Mouse (Mus musculus): ENCODE results near the gene Col23a1. TPM values are rescaled to one million over a fixed set of nuclear protein-coding genes. Genes with fewer than 3 reads are reported as not detected.
"Not testable (repeated sequence)": the region's sequence is repeated elsewhere in the genome, so short reads cannot be mapped to it uniquely, and the experiment has no call there.

Col23a1 gene
- total RNA-seq, 4 experiments from 2014 or later = 2.3 to 14.3 (median 6.9) TPM

GRCm38 (mm10) chr11:51622971-51623491 is 333.3 kb downstream of the Col23a1 start:
- DNase-seq = no peak

- no peak for DNase-seq
Observed at GRCm38 (mm10) chr11:51625187-51625820, 335.6 kb downstream of the Col23a1 start.

- no peak for DNase-seq
Observed at GRCm38 (mm10) chr11:51627425-51627824, 337.7 kb downstream of the Col23a1 start.

- DNase-seq = no peak
Observed at GRCm38 (mm10) chr11:51627907-51628306, 338.2 kb downstream of the Col23a1 start.

- no peak for DNase-seq
Observed at GRCm38 (mm10) chr11:51629651-51630314, 340.1 kb downstream of the Col23a1 start.

- DNase-seq = no peak
Observed at GRCm38 (mm10) chr11:51632130-51632753, 342.5 kb downstream of the Col23a1 start.

- not testable (repeated sequence) for DNase-seq
Observed at GRCm38 (mm10) chr11:51633200-51633599, 343.5 kb downstream of the Col23a1 start.

Other genes with a start within 250 kb of the Col23a1 start
- gene Olfr1375, start 241.8 kb upstream of the Col23a1 start, total RNA-seq (2022) = not detected
- gene Zfp354a, start 230.7 kb upstream of the Col23a1 start, total RNA-seq (2022) = 10 to 100 TPM in 2 of 4 experiments, 1 to 10 TPM in 2; 5.7 to 12.4 (median 9.7) TPM
- gene Gm12569, start 69.4 kb upstream of the Col23a1 start, total RNA-seq (2022) = not detected
- 100 to 1,000 TPM in 2 of 4 experiments, 10 to 100 TPM in 2; 68.4 to 151 (median 112) TPM for gene Clk4, start 28.2 kb upstream of the Col23a1 start, total RNA-seq (2022)
- under 1 TPM in 3 of 4 experiments, not detected in 1; 0.49 to 0.66 (median 0.54) TPM for gene BC049762, start 26.9 kb upstream of the Col23a1 start, total RNA-seq (2022)

All from adrenal gland, adult 8-10 months (tissue).